Mouse (Mus musculus) adrenal gland, postnatal 4 days (tissue): Measurements from ENCODE around the gene Wdr54. TPM values are rescaled to one million over a fixed set of nuclear protein-coding genes. Genes with fewer than 3 reads are reported as not detected.

Experiments used
- DNase-seq, 2 experiments: peaks; one replicate each; pipeline ENCODE4 v3.0.0; 2021 to 2022; ENCODE audit warnings: low spot score in 2 of 2, mixed read lengths in 2 of 2
- total RNA-seq, 2 experiments: library from RNA; stranded (reverse); gene quantifications; 2 replicates each; pipeline ENCODE4 v1.2.3; 2021

Gene Wdr54
- total RNA-seq, 2 experiments from 2014 or later: 3.5 to 3.6 TPM

- DNase-seq: peak; percentile 66 to 81
Measured at GRCm38 (mm10) chr6:83107566-83108400, 48.4 kb downstream of the Wdr54 start.

GRCm38 (mm10) chr6:83104158-83104557 is 52.0 kb downstream of the Wdr54 start:
- no peak for DNase-seq

- no peak for DNase-seq
Measured at GRCm38 (mm10) chr6:83103130-83103650, 53.0 kb downstream of the Wdr54 start.

GRCm38 (mm10) chr6:83101688-83102556 is 54.3 kb downstream of the Wdr54 start:
- DNase-seq: no peak

GRCm38 (mm10) chr6:83101316-83101687 is 54.9 kb downstream of the Wdr54 start, which contains the start of the genes Ccdc142 and Gm42688:
Gene Ccdc142 (plus strand): TSS chr6:83101601.
Gene Gm42688 (plus strand): TSS chr6:83101617.
- peak; percentile 56 to 81 for DNase-seq

Other genes with a start within 250 kb of the Wdr54 start
- gene Sema4f, start 216.6 kb downstream of the Wdr54 start, total RNA-seq: 1 to 10 TPM; 2.0 to 3.5 TPM
- gene M1ap, start 209.5 kb downstream of the Wdr54 start, total RNA-seq: under 1 TPM in 1 of 2 experiments, not detected in 1; 0.14 TPM
- gene Dok1, start 122.9 kb downstream of the Wdr54 start, total RNA-seq: 10 to 100 TPM; 16.1 to 16.2 TPM
- gene Loxl3, start 122.2 kb downstream of the Wdr54 start, total RNA-seq: 1 to 10 TPM; 6.2 to 9.4 TPM
- gene Aup1, start 101.9 kb downstream of the Wdr54 start, total RNA-seq: 100 to 1,000 TPM; 170 to 175 TPM
- gene Htra2, start 101.1 kb downstream of the Wdr54 start, total RNA-seq: 10 to 100 TPM; 63.3 to 68.5 TPM
- gene Dqx1, start 98.6 kb downstream of the Wdr54 start, total RNA-seq: 1 to 10 TPM; 4.1 to 4.4 TPM
- 10 to 100 TPM; 24.0 to 30.0 TPM for gene Tlx2, start 86.1 kb downstream of the Wdr54 start, total RNA-seq
- gene Pcgf1, start 78.5 kb downstream of the Wdr54 start, total RNA-seq: 10 to 100 TPM; 69.2 to 79.1 TPM
- gene Lbx2, start 70.0 kb downstream of the Wdr54 start, total RNA-seq: 10 to 100 TPM; 18.6 to 22.4 TPM
- gene Ccdc142, start 54.8 kb downstream of the Wdr54 start, total RNA-seq: 10 to 100 TPM; 10.0 to 15.7 TPM
- 10 to 100 TPM; 10.6 to 11.4 TPM for gene Gm42688, start 54.8 kb downstream of the Wdr54 start, total RNA-seq
- 10 to 100 TPM; 77.6 to 82.6 TPM for gene Mrpl53, start 47.4 kb downstream of the Wdr54 start, total RNA-seq
- 10 to 100 TPM; 60.1 to 64.3 TPM for gene Mogs, start 40.9 kb downstream of the Wdr54 start, total RNA-seq
- 10 to 100 TPM; 84.5 to 86.4 TPM for gene Wbp1, start 34.8 kb downstream of the Wdr54 start, total RNA-seq
- 10 to 100 TPM; 29.0 to 31.7 TPM for gene Ino80b, start 31.0 kb downstream of the Wdr54 start, total RNA-seq
- 10 to 100 TPM; 36.8 to 40.3 TPM for gene Rtkn, start 20.9 kb downstream of the Wdr54 start, total RNA-seq
- gene 1700003E16Rik, start within 50 bp of the Wdr54 start, total RNA-seq: under 1 TPM; 0.40 to 0.53 TPM
- gene Dctn1, start 9.5 kb upstream of the Wdr54 start, total RNA-seq: 100 to 1,000 TPM; 156 to 176 TPM
- under 1 TPM; 0.40 to 0.42 TPM for gene Slc4a5, start 63.4 kb upstream of the Wdr54 start, total RNA-seq
- 10 to 100 TPM; 18.2 to 23.8 TPM for gene Mthfd2, start 169.5 kb upstream of the Wdr54 start, total RNA-seq
- 10 to 100 TPM; 75.9 to 78.2 TPM for gene Mob1a, start 169.6 kb upstream of the Wdr54 start, total RNA-seq
- 100 to 1,000 TPM; 130 to 162 TPM for gene Bola3, start 192.8 kb upstream of the Wdr54 start, total RNA-seq